Mouse (Mus musculus) heart, embryonic 13.5 days (tissue): ENCODE measurements around the gene Obox2. TPM values are rescaled to one million over a fixed set of nuclear protein-coding genes. Genes with fewer than 3 reads are reported as not detected.
"Not testable (repeated sequence)": the region's sequence is repeated elsewhere in the genome, so short reads cannot be mapped to it uniquely, and the experiment has no call there.

Experiments used
- ATAC-seq: fragments of 200-750 bp; cut with Nextera tagmentation; 2 replicates; pipeline ENCODE4 v1.8.0; 2017; ENCODE audit warnings: moderate TSS enrichment; ENCODE audit not compliant: insufficient number of reproducible peaks, low FRiP score, low TSS enrichment; ENCODE audit errors: extremely low read depth
- H3K27ac ChIP-seq: fragments of 300-500 bp; sonication (generic); replicated peaks from 2 replicates; pipeline ENCODE4 v1.5.1; 2015; ENCODE audit warnings: moderate library complexity, mild to moderate bottlenecking, inconsistent platforms
- H3K27me3 ChIP-seq: fragments of 300-500 bp; sonication (generic); replicated peaks from 2 replicates; pipeline ENCODE4 v1.6.1; 2015; ENCODE audit warnings: mild to moderate bottlenecking, inconsistent platforms
- H3K36me3 ChIP-seq: fragments of 300-500 bp; sonication (generic); 2 replicates; pipeline ENCODE4 v1.6.1; 2015; ENCODE audit warnings: mild to moderate bottlenecking, inconsistent platforms
- H3K4me1 ChIP-seq: fragments of 300-500 bp; sonication (generic); 2 replicates; pipeline ENCODE4 v1.6.1; 2015; ENCODE audit warnings: inconsistent platforms
- H3K4me2 ChIP-seq: fragments of 300-500 bp; sonication (generic); 2 replicates; pipeline ENCODE4 v1.6.1; 2015; ENCODE audit warnings: inconsistent platforms, mild to moderate bottlenecking, moderate library complexity
- H3K4me3 ChIP-seq: fragments of 300-500 bp; sonication (generic); 2 replicates; pipeline ENCODE4 v1.5.1; 2015; ENCODE audit warnings: moderate library complexity, mild to moderate bottlenecking, inconsistent platforms
- H3K9ac ChIP-seq: fragments of 300-500 bp; sonication (generic); 2 replicates; pipeline ENCODE4 v1.6.1; 2015; ENCODE audit warnings: inconsistent platforms, mild to moderate bottlenecking, moderate library complexity
- H3K9me3 ChIP-seq: fragments of 300-500 bp; sonication (generic); 2 replicates; pipeline ENCODE4 v1.6.1; 2016; ENCODE audit warnings: inconsistent platforms
- WGBS: fragments of 180-500 bp; shearing (Covaris S2); methylation state at CpG from one replicate; pipeline ENCODE4 v1.1.7; 2015; ENCODE audit warnings: mixed read lengths; 5-methylcytosine and 5-hydroxymethylcytosine counted together
- polyA plus RNA-seq: library from polyadenylated mRNA; unstranded; fragments of >200 nt; fragmentation: Nextera tagmentation; extraction: Ambion mirVana; gene quantifications from 2 replicates; pipeline ENCODE4 v1.2.1, GENCODE M21; 2015

Obox2 gene
- polyA plus RNA-seq: not detected in 2 replicates

DNA sequence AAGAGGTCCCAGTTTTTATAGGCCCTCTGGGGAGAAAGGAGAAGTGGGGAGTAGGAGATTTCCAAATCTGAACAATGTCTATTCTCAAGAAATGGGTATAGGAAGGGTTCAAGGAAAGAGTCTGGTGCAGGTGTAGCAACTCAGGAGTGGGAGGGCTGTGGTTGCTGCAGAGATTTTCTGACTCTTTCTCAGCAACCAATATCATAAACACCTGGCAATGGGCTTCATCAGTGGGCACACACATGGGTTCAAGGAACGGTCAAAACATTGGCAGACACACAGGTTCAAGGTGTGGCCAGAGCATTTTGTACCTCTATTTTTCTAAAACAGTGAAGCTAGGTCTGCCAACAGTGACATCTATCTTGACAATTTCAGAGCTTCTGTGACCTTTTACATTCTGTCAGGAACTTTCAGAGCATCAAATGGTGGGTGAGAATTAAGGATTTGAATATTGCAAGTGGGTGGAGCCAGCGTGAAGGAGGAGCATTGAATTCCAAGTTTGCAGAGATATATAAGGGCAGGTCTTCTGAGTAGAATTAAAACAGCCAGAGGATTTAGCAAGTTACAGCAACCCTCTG is at the start of gene Obox2, which contains the start of gene Obox1:
TSS of gene Obox2 (plus strand) at position 301 of the 578 bp plus-strand sequence.
TSS of gene Obox1 (plus strand) at position 528 of the 578 bp plus-strand sequence.
- not testable (repeated sequence) for H3K4me2 ChIP-seq, H3K9me3 ChIP-seq, H3K27me3 ChIP-seq, H3K36me3 ChIP-seq, H3K4me1 ChIP-seq, H3K4me3 ChIP-seq, H3K27ac ChIP-seq, ATAC-seq, H3K9ac ChIP-seq
- no CpG with 5 or more reads among the region's 2 CpGs for WGBS

DNA sequence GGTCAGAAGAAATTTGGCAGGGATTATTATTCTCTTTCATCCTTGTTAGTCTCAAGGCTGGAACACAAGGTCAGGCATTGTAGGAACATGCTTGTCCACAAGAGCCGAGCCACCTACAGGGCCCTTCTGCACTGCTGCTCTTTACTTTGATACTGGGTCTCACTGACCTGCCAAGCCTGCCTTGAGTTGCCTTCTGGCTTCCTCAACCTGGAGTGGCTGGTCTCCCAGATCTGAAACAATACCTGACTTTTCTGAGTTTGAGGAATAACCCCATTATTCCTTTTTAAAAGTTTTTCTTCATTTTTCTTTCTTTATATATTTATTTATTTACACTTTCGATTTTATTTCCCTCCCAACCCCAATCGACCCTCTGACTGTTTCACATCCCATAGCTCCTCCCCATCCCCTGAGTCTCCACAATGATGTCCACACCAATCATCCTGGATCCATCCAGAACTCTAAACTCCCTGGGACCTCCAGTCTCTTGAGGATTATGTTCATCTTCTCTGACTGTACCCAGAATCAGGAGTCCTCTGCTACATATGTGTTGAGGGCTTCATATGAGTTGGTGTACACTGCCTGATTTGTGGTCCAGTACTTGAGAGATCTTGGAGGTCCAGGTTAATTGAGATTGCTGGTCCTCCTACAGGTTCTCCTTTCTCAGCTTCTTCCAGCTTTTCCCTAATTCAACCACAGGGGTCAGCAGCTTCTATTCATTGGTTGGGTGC is 10.8 kb downstream of the Obox2 start:
- not testable (repeated sequence) for H3K4me1 ChIP-seq, H3K9ac ChIP-seq, H3K4me2 ChIP-seq, H3K27me3 ChIP-seq, H3K36me3 ChIP-seq, H3K4me3 ChIP-seq, ATAC-seq, H3K27ac ChIP-seq
- peaks cover 13% of the 10 kb centered on the region for H3K9me3 ChIP-seq
- WGBS: 50% methylated on average over 3 of the region's 3 CpGs

DNA sequence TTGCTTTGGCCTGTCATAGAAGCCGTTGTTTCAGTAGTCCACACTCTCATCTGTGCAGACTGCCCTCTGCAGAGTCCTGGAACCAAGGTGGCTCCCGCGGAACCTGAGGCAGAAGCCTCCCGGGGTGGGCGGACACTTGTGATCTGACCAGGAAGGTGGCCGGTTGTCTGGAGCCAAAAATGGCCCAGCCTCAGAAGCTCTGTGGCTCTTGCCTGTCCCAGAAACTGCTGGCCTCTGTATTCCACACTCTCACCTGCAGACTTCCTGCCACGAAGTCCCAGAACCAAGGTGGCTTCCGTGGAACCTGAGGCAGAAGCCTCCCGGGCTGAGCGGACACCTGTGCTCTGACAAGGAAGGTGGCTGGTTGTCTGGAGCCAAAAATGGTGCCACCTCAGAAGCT is 18.3 kb downstream of the Obox2 start:
- not testable (repeated sequence) for H3K27ac ChIP-seq, ATAC-seq, H3K4me3 ChIP-seq, H3K4me2 ChIP-seq, H3K27me3 ChIP-seq, H3K36me3 ChIP-seq, H3K4me1 ChIP-seq, H3K9ac ChIP-seq
- peaks cover 16% of the 10 kb centered on the region for H3K9me3 ChIP-seq
- 74% methylated on average over 10 of the region's 10 CpGs for WGBS

DNA sequence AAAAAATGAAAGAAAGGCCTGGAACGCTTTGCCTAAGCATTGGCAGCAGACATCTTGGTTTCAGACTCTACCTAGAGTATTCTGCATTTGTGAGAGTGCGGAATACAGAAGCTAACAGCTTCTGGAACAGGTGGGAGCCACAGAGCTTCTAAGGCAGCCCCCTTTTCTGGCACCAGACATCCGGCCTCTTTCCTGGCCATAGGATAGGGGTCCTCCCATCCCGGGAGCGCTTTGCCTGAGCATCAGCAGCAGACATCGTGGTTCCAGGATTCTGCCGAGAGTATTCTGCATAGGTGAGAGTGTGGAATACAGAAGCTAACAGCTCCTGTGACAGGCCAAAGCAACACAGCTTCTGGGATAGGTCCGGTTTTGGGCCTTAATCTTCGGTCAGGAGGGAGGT is 29.5 kb downstream of the Obox2 start:
- H3K4me3 ChIP-seq, H3K27ac ChIP-seq, H3K4me1 ChIP-seq, H3K27me3 ChIP-seq, H3K9ac ChIP-seq, H3K36me3 ChIP-seq, ATAC-seq, H3K4me2 ChIP-seq: not testable (repeated sequence)
- WGBS: 70% methylated on average over 9 of the region's 9 CpGs
- H3K9me3 ChIP-seq: peaks cover 12% of the 10 kb centered on the region

DNA sequence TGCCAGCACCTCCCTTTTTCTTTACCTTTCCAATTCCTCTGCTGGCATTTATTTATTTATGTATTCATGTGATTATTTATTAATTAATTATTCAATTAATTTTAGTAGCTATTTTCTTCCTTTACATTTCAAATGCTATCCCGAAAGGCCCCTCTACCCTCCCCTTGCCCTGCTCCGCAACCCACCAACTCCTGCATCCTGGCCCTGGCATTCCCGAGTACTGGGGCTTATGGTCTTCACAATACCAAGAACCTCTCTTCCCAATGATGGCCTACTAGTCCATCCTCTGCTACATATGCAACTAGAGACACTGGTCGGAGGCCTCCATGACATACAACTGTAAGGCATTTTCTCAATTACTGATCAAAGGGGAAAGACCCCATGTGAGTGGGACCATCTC is 37.0 kb downstream of the Obox2 start:
- not testable (repeated sequence) for H3K4me3 ChIP-seq, H3K4me1 ChIP-seq, H3K9me3 ChIP-seq, H3K27me3 ChIP-seq, H3K4me2 ChIP-seq, H3K36me3 ChIP-seq, H3K9ac ChIP-seq, H3K27ac ChIP-seq, ATAC-seq
- 77% methylated on average over 4 of the region's 4 CpGs for WGBS

Other genes with a start within 250 kb of the Obox2 start
- not detected in 2 replicates for gene Obox1, start 227 bp downstream of the Obox2 start, polyA plus RNA-seq